Mouse (Mus musculus) forelimb bud, embryonic 11.5 days (tissue): Measurements from ENCODE around the gene Xylb.
"Not testable (repeated sequence)": the region's sequence is repeated elsewhere in the genome, so short reads cannot be mapped to it uniquely, and the experiment has no call there.

Experiments
- DNase-seq: peaks from one replicate; pipeline ENCODE4 v3.0.0-alpha.2; 2012; ENCODE audit warnings: low read depth, low spot score

Gene Xylb

DNA sequence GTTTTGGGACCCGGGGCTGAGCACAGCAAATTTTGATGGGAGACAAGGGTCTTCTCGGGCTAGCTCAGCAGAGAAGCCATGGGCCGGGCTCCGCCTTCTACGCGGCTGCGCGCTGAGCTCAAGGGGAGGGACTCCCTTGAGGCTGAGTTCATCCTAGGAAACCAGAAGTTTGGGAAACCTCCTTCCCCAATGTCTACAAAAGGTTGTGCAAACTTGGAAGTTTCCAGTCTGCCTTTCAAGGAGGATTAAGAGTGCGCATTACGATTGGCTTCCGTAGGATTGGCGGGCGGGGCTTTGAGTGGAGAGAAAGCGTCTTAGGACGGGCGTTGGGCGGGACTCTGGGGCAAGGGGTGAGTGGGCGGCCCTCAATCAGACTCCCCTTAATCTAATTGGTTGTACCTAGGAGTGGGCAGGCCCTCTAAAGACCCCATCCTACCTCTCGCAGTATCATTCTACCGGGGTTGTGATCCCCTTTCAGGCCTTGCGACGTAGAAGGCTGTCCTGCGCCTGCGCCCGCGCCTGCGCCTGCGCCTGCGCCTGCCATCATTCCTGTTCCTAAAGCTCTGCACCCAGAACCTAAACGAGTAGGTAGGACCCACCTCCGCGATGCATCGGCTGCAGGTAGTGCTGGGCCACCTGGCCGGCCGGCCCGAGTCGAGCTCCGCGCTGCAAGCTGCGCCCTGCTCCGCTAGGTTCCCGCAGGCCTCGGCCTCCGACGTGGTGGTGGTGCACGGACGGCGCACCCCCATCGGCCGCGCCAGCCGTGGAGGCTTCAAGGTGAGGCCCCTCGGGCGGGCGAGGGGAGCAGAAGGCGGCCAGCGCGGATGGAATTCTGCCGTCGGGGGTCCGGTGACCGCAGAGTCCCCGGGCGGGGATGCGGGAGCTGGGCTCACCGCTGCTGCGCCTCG, 16.0 kb upstream of the Xylb start, which contains the start of gene Myd88:
Gene Myd88 (minus strand): TSS at position 503 of the 908 bp plus-strand sequence.
- DNase-seq, result peak; percentile 95

GRCm38 (mm10) chr9:119342728-119343127, 14.5 kb upstream of the Xylb start:
- no peak for DNase-seq

DNA sequence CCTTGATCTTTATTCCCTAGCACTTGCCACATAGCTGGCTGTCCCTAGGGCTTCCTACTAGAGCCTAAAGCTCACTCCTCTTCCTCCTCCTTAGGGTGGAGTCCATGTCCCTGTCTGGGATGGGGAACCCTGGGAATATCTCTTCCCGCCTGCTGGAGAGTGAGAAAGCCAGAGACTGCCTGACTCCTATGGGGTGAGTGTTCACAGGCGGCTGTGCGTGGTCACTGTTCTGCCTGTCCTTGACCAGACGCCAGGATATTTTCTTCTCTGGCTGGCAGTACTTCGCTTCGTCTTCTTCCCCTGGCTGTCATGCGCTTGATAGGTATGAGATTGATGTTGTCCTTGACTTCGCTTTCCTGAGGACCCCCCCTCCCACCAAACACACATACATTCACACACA, 10.8 kb upstream of the Xylb start:
- no peak for DNase-seq

- no peak for DNase-seq
Observed at GRCm38 (mm10) chr9:119350531-119350930, 6.7 kb upstream of the Xylb start.

DNA sequence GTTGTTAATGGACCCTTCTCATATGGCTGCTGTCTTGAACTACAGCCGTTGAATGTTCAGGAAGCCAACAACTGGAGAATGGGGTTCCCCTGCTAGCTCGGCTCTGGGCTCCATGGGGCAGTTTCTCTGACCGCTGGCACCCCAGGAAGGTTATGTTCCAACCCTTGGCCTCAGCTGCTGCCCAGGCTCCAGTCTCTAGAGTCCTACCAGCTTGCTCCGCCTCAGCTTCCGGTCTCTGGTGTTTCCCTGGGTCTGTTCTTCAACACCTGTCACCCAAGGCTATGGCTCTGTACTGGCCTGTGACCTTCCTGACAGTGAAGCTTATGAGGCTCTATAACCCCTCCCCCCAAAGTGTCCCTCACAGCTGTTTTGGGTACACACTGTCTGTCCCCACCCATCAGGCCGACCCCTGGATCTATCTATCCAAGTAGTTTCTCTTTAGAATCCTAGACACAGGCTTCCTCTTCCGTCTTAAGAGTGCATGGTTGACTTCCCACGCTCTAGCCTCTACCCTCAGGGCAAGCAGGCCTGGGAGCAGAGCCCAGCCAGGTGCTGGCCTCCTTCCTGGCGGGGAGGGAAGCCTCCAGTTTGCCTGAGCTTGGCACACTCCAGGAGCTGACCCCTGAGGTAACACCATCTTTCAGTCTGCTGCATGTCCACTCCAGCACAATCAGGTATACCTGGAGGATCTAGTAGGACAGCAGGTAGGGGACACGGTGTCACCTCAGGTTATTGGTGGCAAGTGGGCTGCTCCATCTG, 6.1 kb upstream of the Xylb start:
- DNase-seq, result no peak

DNA sequence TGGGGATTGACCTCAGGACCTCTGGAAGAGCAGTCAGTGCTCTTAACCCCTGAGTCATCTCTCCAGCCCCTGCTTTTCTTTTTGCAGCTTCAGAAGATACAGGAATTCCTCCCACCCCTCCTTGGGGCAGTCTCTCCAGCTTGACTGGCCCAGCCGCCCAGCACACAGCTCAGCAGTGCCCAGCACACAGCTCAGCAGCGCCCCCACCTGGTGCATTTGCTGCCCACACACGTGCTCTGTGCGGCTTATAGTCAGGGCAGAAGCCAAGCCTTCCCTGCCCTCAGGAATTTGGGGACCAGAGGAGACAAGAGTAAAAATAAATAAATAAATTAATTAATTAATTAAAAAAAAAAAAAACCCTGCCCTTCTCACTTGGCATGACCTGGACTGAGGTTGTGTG, 5.1 kb upstream of the Xylb start:
- DNase-seq, result peak; percentile 62

DNA sequence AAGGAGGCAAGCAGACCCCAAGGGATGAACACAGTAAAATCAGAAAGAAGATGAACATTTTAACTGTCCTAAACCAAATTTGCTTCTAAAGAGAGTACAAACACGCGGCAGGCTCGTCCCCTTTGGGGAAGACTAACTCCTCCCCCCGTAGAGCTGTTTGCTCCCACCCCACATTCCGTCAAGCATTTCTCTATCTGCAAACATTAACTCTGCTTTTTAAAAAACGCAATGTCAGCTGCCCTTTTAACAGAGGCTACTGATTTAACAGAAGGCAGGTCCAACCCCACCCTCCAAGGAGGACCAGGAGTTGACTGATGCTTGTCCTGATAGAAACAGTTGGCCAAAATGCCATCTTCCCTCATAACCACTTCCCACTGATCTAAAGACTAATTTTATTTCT, 3.3 kb upstream of the Xylb start:
- DNase-seq, result no peak

DNA sequence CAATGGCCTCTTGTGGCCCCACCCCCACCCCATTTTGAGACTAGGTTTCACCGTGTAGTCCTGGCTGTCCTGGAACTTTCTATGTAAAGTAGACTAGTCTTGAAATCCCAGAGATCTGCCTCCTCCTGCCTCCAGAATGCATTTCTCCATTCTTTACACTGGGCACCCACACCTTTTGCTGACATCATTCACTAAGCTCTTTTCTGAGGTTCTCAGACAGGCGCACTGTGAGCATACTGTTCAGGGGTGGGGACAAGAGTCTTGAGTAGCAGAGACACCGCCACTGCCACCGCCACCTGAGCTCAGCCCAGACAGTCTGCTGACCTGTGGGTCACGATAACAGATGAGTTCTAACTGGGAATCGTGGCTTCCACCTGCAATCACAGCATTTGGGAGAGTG, 1.2 kb upstream of the Xylb start:
- no peak for DNase-seq

- DNase-seq, result no peak
Observed at GRCm38 (mm10) chr9:119358058-119358429, 863 bp downstream of the Xylb start.

DNA sequence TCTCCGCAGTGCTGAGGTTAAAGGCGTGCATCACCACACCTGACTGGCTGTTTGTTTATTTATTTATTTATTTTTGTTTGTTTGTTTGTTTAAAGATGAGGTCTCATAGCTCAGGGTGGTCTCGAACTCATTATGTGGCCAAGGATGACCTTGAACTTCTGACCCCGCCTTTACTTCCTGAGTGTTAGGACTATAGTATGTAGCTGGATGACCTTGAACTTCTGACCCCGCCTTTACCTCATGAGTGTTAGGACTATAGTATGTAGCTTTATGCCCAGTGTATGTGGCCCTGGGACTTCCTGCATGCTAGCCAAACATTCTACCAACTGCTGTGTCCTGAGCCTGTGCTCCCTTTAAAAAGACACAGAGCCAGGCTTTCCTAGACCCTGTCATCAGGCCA, 4.2 kb downstream of the Xylb start:
- DNase-seq, result no peak

- no peak for DNase-seq
Observed at GRCm38 (mm10) chr9:119363229-119363628, 6.0 kb downstream of the Xylb start.

DNA sequence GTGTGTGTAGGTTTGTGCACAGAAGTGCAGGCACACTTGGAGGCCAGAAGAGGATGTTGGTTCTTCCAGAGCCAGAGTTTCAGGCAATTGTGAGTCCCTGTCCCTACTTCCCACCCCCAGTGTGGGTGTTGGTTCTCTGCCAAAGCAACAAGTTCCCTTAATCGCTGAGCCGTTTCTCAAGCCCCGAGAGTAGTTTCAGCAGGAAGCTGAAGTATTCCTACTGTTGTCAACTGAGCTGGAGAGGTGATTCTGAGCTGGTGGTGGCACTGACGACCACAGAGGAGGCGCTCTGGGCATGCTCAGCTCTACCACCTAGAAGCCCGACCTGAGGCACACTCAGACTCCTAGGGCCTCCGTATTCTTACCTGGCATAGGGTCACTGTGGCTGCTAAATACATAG, 8.1 kb downstream of the Xylb start, which contains the start of gene Slc22a14:
Gene Slc22a14 (minus strand): TSS at position 270 of the 400 bp plus-strand sequence.
- DNase-seq, result no peak

GRCm38 (mm10) chr9:119368367-119368766, 11.2 kb downstream of the Xylb start:
- DNase-seq, result no peak

- not testable (repeated sequence) for DNase-seq
Observed at GRCm38 (mm10) chr9:119370770-119371169, 13.6 kb downstream of the Xylb start.

DNA sequence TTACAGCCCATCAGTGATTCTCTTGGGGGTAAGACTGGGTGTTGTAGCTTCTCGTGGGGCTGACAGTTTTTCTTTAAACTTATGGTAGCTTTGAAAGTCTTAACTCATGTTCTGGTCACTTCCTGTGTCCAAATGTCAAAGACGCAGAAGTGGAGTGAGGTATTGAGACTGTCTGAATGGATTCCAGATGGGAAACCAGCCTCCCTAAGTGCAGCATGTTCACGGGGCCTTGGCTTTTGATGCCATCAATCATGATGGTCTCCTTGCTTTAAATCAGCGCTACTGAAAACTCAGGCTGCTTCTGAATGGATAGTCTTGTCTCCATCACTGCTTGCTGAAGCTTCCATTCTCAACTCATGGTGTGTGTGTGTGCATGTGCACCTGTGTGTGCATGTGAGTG, 14.1 kb downstream of the Xylb start:
- DNase-seq, result no peak

DNA sequence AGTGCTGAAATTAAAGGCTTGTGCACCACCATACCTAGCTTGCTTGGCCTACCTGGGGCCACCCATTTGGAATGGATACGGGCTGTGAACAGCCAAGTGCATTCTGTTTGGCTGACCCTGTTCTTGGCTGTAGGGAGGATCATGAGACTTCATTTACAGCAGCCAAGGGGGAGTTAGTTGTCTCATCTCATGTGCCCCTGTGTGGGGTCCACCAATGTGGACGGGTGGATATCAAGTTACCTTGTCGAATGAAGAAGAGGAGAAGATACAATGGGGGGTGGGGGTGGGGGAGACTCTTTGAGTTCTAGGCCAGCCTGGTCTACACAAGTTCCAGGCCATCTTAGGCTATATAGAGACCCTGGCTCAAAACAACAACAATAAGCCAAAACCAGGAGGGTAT, 17.8 kb downstream of the Xylb start:
- DNase-seq, result no peak

DNA sequence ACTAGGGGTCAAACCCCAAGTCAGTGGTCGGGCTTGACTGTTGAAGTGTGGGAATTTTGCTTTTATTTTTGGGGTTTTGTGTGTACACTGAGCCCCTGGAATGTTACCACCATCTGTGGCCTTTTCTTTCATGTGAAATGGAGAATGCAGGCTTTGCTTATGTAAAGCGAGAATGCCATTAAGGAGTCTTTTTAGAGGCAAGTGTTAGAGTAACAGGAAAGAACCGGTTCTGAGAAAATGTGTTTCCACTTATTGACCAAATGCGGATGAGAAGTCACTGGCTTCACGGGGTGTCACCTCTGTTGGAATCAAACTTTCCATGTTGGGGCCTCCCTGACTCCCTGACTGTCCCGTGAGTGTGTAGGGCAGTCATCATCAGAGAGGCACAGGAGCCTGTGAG, 18.4 kb downstream of the Xylb start:
- DNase-seq, result no peak

GRCm38 (mm10) chr9:119378231-119378630, 21.1 kb downstream of the Xylb start:
- DNase-seq, result no peak

GRCm38 (mm10) chr9:119382603-119383002, 25.4 kb downstream of the Xylb start:
- DNase-seq, result no peak

GRCm38 (mm10) chr9:119388956-119389355, 31.8 kb downstream of the Xylb start:
- DNase-seq, result peak; percentile 61

- DNase-seq, result no peak
Observed at GRCm38 (mm10) chr9:119390214-119390613, 33.0 kb downstream of the Xylb start.

GRCm38 (mm10) chr9:119394808-119395207, 37.6 kb downstream of the Xylb start:
- DNase-seq, result no peak

GRCm38 (mm10) chr9:119401351-119401750, 44.2 kb downstream of the Xylb start:
- no peak for DNase-seq
